Mouse (Mus musculus) heart, postnatal 0 days (tissue): Measurements from ENCODE around the gene Ankrd65.

Experiments
- CTCF ChIP-seq: IDR thresholded peaks from 2 replicates; pipeline ENCODE4 v1.5.1; 2016; ENCODE audit warnings: antibody characterized with exemption, control low read depth, low read depth
- EP300 ChIP-seq: IDR thresholded peaks from 2 replicates; pipeline ENCODE4 v1.6.1; 2016; ENCODE audit warnings: antibody characterized with exemption, low read depth

DNA sequence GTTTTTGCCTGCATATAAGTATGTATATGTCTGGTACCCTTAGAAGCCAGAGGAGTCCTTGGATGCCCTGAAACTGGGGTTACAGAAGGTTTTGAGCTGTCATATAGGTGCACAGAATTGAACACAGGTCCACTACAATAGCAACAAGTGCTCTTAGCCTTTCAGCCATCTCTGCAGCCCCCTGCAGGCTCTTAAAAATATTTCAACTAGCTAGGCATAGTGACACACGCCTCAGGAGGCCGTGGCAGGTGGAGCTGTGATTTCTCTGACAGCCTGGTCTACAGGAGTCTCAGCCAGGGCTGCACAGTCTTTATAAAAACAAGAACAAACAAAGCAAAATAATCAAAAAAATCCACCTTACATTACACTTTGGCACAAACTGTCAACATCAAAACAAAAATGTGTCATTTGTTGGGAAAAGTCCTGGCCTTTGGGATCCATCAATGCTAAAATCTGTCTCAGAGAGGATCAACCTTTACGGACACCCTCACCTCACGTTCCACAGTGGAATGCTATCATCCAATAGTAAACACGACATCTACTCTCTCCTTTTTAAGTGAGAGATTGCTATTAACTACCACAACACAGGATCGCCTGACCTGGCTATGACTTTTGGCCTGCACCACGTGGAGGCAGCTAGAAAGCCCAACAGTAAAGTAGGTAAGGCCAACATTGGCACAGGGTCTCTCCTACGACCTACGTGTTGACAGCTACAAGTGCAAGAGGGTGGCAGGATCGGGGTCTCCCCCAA, 30.2 kb upstream of the Ankrd65 start:
- TF ChIP-seq CTCF (peak; percentile 37), EP300 (no peak)
